Mouse (Mus musculus) T-helper 1 cell (primary cell): ENCODE measurements at regions not wholly inside any gene's neighbourhood (a gene's known extent, or its start where the extent isn't known, plus 50 kb on each side); places are given as distances from the start of the nearest gene placed in this dataset.

ENCODE experiments used
- in situ Hi-C: fragments of 300-600 bp; cut with MboI, MseI; formaldehyde crosslinking; loops from one replicate; pipeline ENCODE4 v1.15.1; 2025; ENCODE audit warnings: high pct_unique_total_duplicates

GRCm38 (mm10) chr17:84074000-84074782 lies 113.6 kb downstream of the Zfp36l2 start:
- in situ Hi-C loops = no loop called here

- in situ Hi-C loops = no loop called here
These were observed 115.2 kb downstream of the Zfp36l2 start for GRCm38 (mm10) chr17:84072426-84073030.

GRCm38 (mm10) chr17:84071855-84072254 lies 115.9 kb downstream of the Zfp36l2 start:
- in situ Hi-C loops = no loop called here

GRCm38 (mm10) chr17:84070596-84070995 lies 117.2 kb downstream of the Zfp36l2 start:
- in situ Hi-C loops = no loop called here

GRCm38 (mm10) chr17:84067102-84067501 lies 120.6 kb downstream of the Zfp36l2 start:
- in situ Hi-C loops = no loop called here

- in situ Hi-C loops = no loop called here
These were observed 124.0 kb downstream of the Zfp36l2 start for GRCm38 (mm10) chr17:84063791-84064190.

GRCm38 (mm10) chr17:84061621-84062020 lies 126.1 kb downstream of the Zfp36l2 start:
- in situ Hi-C loops = no loop called here

GRCm38 (mm10) chr17:84056469-84056868 lies 131.3 kb downstream of the Zfp36l2 start:
- in situ Hi-C loops = no loop called here

GRCm38 (mm10) chr17:84052437-84052836 lies 135.3 kb downstream of the Zfp36l2 start:
- in situ Hi-C loops = no loop called here

- in situ Hi-C loops = no loop called here
These were observed 136.5 kb downstream of the Zfp36l2 start for GRCm38 (mm10) chr17:84051212-84051611.

- in situ Hi-C loops = no loop called here
These were observed 139.2 kb downstream of the Zfp36l2 start for GRCm38 (mm10) chr17:84048533-84048932.

- in situ Hi-C loops = no loop called here
These were observed 140.2 kb downstream of the Zfp36l2 start for GRCm38 (mm10) chr17:84047520-84047919.

- in situ Hi-C loops = no loop called here
These were observed 141.9 kb downstream of the Zfp36l2 start for GRCm38 (mm10) chr17:84045812-84046211.

- in situ Hi-C loops = loop anchor here (5.0 kb wide), 1 partner anchor 48 kb away; no protein-coding TSS in a partner anchor
These were observed 143.2 kb downstream of the Zfp36l2 start for GRCm38 (mm10) chr17:84044472-84044936.

GRCm38 (mm10) chr17:84043102-84043501 lies 144.6 kb downstream of the Zfp36l2 start:
- in situ Hi-C loops = loop anchor here (5.0 kb wide), 1 partner anchor 49 kb away; no protein-coding TSS in a partner anchor

GRCm38 (mm10) chr17:84039444-84039843 lies 148.3 kb downstream of the Zfp36l2 start:
- in situ Hi-C loops = no loop called here

- in situ Hi-C loops = no loop called here
These were observed 150.0 kb downstream of the Zfp36l2 start for GRCm38 (mm10) chr17:84037580-84038304.

GRCm38 (mm10) chr17:84036056-84036455 lies 151.7 kb downstream of the Zfp36l2 start:
- in situ Hi-C loops = no loop called here

- in situ Hi-C loops = no loop called here
These were observed 152.9 kb downstream of the Zfp36l2 start for GRCm38 (mm10) chr17:84034801-84035200.

- in situ Hi-C loops = no loop called here
These were observed 155.3 kb downstream of the Zfp36l2 start for GRCm38 (mm10) chr17:84032441-84032840.

GRCm38 (mm10) chr17:84031833-84032232 lies 155.9 kb downstream of the Zfp36l2 start:
- in situ Hi-C loops = no loop called here

- in situ Hi-C loops = no loop called here
These were observed 156.4 kb downstream of the Zfp36l2 start for GRCm38 (mm10) chr17:84031381-84031780.
